Mouse (Mus musculus): ENCODE results near the gene Gm38431.

DNA sequence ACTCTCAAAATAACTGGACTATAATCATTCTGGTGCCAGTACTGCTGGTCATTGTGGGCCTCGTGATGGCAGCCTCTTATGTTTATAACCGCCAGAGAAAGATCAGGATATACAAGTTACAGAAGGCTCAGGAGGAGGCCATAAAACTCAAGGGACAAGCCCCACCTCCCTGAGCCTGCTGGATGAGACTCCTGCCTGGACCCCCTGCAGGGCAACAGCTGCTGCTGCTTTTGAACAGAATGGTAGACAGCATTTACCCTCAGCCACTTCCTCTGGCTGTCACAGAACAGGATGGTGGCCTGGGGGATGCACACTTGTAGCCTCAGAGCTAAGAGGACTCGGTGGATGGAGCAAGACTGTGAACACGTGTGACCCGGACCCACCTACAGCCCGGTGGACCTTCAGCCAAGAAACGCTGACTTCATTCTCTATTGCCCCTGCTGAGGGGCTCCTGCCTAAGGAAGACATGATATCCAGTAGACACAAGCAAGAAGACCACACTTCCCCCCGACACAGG is 64.0 kb downstream of the Gm38431 start:
- no peak for TF ChIP-seq CTCF (IDR thresholded peaks at IDR 0.05; ENCODE audit: borderline replicate concordance, extremely low read depth, insufficient read depth, insufficient read length)
- TF ChIP-seq POLR2A (IDR thresholded peaks at IDR 0.05; ENCODE audit: borderline replicate concordance, extremely low read depth, insufficient read depth, insufficient read length, poor library complexity, severe bottlenecking): no peak

Data from brain, embryonic 14.5 days (tissue).